Mouse (Mus musculus): ENCODE measurements around the gene Herc2. TPM values are rescaled to one million over a fixed set of nuclear protein-coding genes. Genes with fewer than 3 reads are reported as not detected.

Herc2 gene
- polyA plus RNA-seq, 1 experiment from 2014 or later = 30.1 TPM

DNA sequence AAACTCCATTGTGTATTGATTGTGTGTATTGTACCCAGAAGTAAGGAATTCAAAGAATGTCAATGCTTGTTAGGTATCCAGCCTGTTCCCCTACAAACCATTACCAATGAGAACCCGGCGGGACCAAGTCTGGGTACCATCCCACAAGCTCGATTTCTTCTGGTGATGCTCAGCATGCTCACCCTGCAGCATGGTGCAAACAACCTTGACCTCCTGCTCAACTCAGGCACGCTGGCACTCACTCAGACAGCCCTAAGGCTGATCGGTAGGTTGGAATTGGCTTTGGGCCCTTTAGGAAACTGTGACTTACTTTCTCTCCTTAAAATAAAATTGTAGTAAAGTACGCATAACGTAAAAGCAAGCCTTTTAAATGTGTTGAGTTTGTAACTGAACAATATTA lies 88.7 kb downstream of the Herc2 start:
- no peaks in the 10 kb centered on the region for H3K27me3 ChIP-seq (ENCODE audit: control insufficient read depth, insufficient read depth, low read length)
- no peak overlapping the region for H3K9ac ChIP-seq (ENCODE audit: low read length)
- H3K36me3 ChIP-seq (ENCODE audit: control insufficient read depth, insufficient read depth, low read length) = peaks cover under 1% of the 10 kb centered on the region; the same call in 1 of the 2 replicates
- H3K4me1 ChIP-seq (replicated peaks; ENCODE audit: control insufficient read depth, insufficient read depth, low read length) = no peaks in the 10 kb centered on the region
- no peak overlapping the region for H3K4me2 ChIP-seq (ENCODE audit: low read depth, low read length, severe bottlenecking)
- DNase-seq (ENCODE audit: low spot score) (no peak), ATAC-seq (replicated peaks; ENCODE audit: low FRiP score) (no peak)
- no peaks in the 10 kb centered on the region for H3K9me3 ChIP-seq (ENCODE audit: control insufficient read depth, low read length)
- WGBS = 91% methylated on average over 7 of the region's 7 CpGs
- H3K4me3 ChIP-seq (ENCODE audit: low read depth, low read length) = no peak overlapping the region
- no peak overlapping the region for H3K27ac ChIP-seq (ENCODE audit: low read depth, low read length)

DNA sequence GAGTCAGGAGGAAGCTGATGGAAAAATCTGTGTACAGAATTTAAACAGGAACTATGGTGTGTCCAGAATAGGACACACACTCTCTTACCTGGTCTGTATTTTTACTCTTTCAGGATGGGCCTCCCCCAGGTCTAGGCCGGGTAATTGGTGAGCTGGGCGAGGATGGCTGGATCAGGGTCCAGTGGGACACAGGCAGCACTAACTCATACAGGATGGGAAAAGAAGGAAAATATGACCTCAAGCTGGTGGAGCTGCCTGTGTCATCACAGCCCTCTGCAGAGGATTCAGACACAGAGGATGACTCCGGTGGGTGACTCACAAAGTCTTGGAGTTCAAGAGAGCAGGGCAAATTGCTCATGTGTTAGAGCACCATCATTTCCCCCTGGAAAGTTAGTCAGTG lies 96.4 kb downstream of the Herc2 start:
- 87% methylated on average over 3 of the region's 3 CpGs for WGBS
- no peaks in the 10 kb centered on the region for H3K9me3 ChIP-seq (ENCODE audit: control insufficient read depth, low read length)
- no peak for DNase-seq (ENCODE audit: low spot score)

DNA sequence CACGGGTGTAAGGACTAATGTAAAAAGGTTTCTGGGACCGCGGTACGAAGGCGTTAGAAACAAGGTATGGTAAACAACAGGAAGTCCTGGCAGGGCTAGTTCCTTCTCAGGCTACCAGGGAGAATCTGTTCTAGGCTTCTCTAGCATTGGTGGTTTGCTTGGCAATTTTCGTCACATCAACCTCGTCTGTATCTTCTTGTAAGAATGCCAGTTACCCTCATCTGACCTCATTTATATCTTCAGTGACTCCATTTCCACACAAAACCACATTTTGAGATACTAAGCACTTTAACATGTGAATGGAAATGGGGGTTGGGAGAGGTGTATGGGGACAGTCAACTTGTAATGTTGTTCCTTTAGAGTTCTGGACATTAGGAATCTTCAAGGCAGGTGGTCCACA lies 98.9 kb downstream of the Herc2 start:
- Histone ChIP-seq H3K27me3 (ENCODE audit: control insufficient read depth, insufficient read depth, low read length) (no peaks in the 10 kb centered on the region), H3K36me3 (ENCODE audit: control insufficient read depth, insufficient read depth, low read length) (peaks cover 10% of the 10 kb centered on the region; the same call in 1 of the 2 replicates), H3K27ac (ENCODE audit: low read depth, low read length) (no peak overlapping the region), H3K4me1 (replicated peaks; ENCODE audit: control insufficient read depth, insufficient read depth, low read length) (no peaks in the 10 kb centered on the region), H3K9me3 (ENCODE audit: control insufficient read depth, low read length) (no peaks in the 10 kb centered on the region), H3K9ac (ENCODE audit: low read length) (no peak overlapping the region), H3K4me2 (ENCODE audit: low read depth, low read length, severe bottlenecking) (no peak overlapping the region), H3K4me3 (ENCODE audit: low read depth, low read length) (no peak overlapping the region)
- WGBS = 96% methylated on average over 7 of the region's 7 CpGs
- ATAC-seq (replicated peaks; ENCODE audit: low FRiP score) = no peak
- DNase-seq (ENCODE audit: low spot score) = no peak

More for the DNA sequence above, 96.4 kb downstream of the Herc2 start:
- peaks cover 7% of the 10 kb centered on the region; the same call in 1 of the 2 replicates for H3K36me3 ChIP-seq (ENCODE audit: control insufficient read depth, insufficient read depth, low read length)
- H3K27me3 ChIP-seq (ENCODE audit: control insufficient read depth, insufficient read depth, low read length) = no peaks in the 10 kb centered on the region
- H3K4me2 ChIP-seq (ENCODE audit: low read depth, low read length, severe bottlenecking) = no peak overlapping the region
- H3K4me3 ChIP-seq (ENCODE audit: low read depth, low read length) = no peak overlapping the region
- no peak overlapping the region for H3K27ac ChIP-seq (ENCODE audit: low read depth, low read length)
- H3K9ac ChIP-seq (ENCODE audit: low read length) = no peak overlapping the region
- H3K4me1 ChIP-seq (replicated peaks; ENCODE audit: control insufficient read depth, insufficient read depth, low read length) = no peaks in the 10 kb centered on the region
- ATAC-seq (replicated peaks; ENCODE audit: low FRiP score) = no peak

- H3K4me2 ChIP-seq (ENCODE audit: low read depth, low read length, severe bottlenecking) = no peak overlapping the region
- no peaks in the 10 kb centered on the region for H3K4me1 ChIP-seq (replicated peaks; ENCODE audit: control insufficient read depth, insufficient read depth, low read length)
- H3K4me3 ChIP-seq (ENCODE audit: low read depth, low read length) = no peak overlapping the region
- H3K36me3 ChIP-seq (ENCODE audit: control insufficient read depth, insufficient read depth, low read length) = peaks cover 10% of the 10 kb centered on the region; the same call in 1 of the 2 replicates
- WGBS = 95% methylated on average over 16 of the region's 16 CpGs
- no peaks in the 10 kb centered on the region for H3K27me3 ChIP-seq (ENCODE audit: control insufficient read depth, insufficient read depth, low read length)
- ATAC-seq (replicated peaks; ENCODE audit: low FRiP score) (no peak), DNase-seq (ENCODE audit: low spot score) (no peak)
- no peaks in the 10 kb centered on the region for H3K9me3 ChIP-seq (ENCODE audit: control insufficient read depth, low read length)
- H3K27ac ChIP-seq (ENCODE audit: low read depth, low read length) = no peak overlapping the region
- H3K9ac ChIP-seq (ENCODE audit: low read length) = no peak overlapping the region
Observed at GRCm38 (mm10) chr7:56151885-56152676, 102.1 kb downstream of the Herc2 start.

- ATAC-seq (replicated peaks; ENCODE audit: low FRiP score) (no peak), DNase-seq (ENCODE audit: low spot score) (no peak)
- Histone ChIP-seq H3K4me3 (ENCODE audit: low read depth, low read length) (no peak overlapping the region), H3K9ac (ENCODE audit: low read length) (no peak overlapping the region), H3K36me3 (ENCODE audit: control insufficient read depth, insufficient read depth, low read length) (peaks cover 10% of the 10 kb centered on the region; the same call in 1 of the 2 replicates), H3K4me1 (replicated peaks; ENCODE audit: control insufficient read depth, insufficient read depth, low read length) (no peaks in the 10 kb centered on the region), H3K4me2 (ENCODE audit: low read depth, low read length, severe bottlenecking) (no peak overlapping the region), H3K9me3 (ENCODE audit: control insufficient read depth, low read length) (no peaks in the 10 kb centered on the region), H3K27me3 (ENCODE audit: control insufficient read depth, insufficient read depth, low read length) (no peaks in the 10 kb centered on the region), H3K27ac (ENCODE audit: low read depth, low read length) (no peak overlapping the region)
- 92% methylated on average over 9 of the region's 9 CpGs for WGBS
Observed at GRCm38 (mm10) chr7:56153161-56153560, 103.2 kb downstream of the Herc2 start.

DNA sequence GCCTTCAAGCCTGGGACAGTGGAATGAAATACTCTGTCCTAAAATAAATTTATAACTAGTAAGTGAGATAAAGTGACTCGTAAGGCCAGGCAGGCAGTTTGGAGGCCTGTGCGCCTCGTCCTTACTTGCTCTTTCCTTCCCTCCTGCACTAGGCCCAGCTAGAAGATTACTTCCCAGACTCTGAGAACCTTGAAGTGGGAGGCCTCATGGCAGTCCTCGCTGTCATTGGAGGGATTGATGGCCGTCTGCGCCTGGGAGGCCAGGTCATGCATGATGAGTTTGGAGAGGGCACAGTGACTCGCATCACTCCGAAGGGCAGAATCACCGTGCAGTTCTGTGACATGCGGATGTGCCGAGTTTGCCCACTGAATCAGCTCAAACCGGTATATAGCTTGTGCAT lies 103.6 kb downstream of the Herc2 start:
- H3K27ac ChIP-seq (ENCODE audit: low read depth, low read length) = no peak overlapping the region
- peaks cover 10% of the 10 kb centered on the region; the same call in 1 of the 2 replicates for H3K36me3 ChIP-seq (ENCODE audit: control insufficient read depth, insufficient read depth, low read length)
- WGBS = 92% methylated on average over 12 of the region's 12 CpGs
- no peak for ATAC-seq (replicated peaks; ENCODE audit: low FRiP score)
- H3K4me2 ChIP-seq (ENCODE audit: low read depth, low read length, severe bottlenecking) = no peak overlapping the region
- no peaks in the 10 kb centered on the region for H3K4me1 ChIP-seq (replicated peaks; ENCODE audit: control insufficient read depth, insufficient read depth, low read length)
- H3K4me3 ChIP-seq (ENCODE audit: low read depth, low read length) = no peak overlapping the region
- H3K27me3 ChIP-seq (ENCODE audit: control insufficient read depth, insufficient read depth, low read length) = no peaks in the 10 kb centered on the region
- no peaks in the 10 kb centered on the region for H3K9me3 ChIP-seq (ENCODE audit: control insufficient read depth, low read length)
- H3K9ac ChIP-seq (ENCODE audit: low read length) = no peak overlapping the region
- DNase-seq (ENCODE audit: low spot score) = no peak

- DNase-seq (ENCODE audit: low spot score) = no peak
- Histone ChIP-seq H3K4me1 (replicated peaks; ENCODE audit: control insufficient read depth, insufficient read depth, low read length) (no peaks in the 10 kb centered on the region), H3K9ac (ENCODE audit: low read length) (no peak overlapping the region), H3K36me3 (ENCODE audit: control insufficient read depth, insufficient read depth, low read length) (peaks cover 2% of the 10 kb centered on the region; the same call in 1 of the 2 replicates), H3K27ac (ENCODE audit: low read depth, low read length) (no peak overlapping the region), H3K9me3 (ENCODE audit: control insufficient read depth, low read length) (no peaks in the 10 kb centered on the region), H3K4me3 (ENCODE audit: low read depth, low read length) (no peak overlapping the region), H3K4me2 (ENCODE audit: low read depth, low read length, severe bottlenecking) (no peak overlapping the region), H3K27me3 (ENCODE audit: control insufficient read depth, insufficient read depth, low read length) (no peaks in the 10 kb centered on the region)
- WGBS = 92% methylated on average over 4 of the region's 4 CpGs
- no peak for ATAC-seq (replicated peaks; ENCODE audit: low FRiP score)
Observed at GRCm38 (mm10) chr7:56163316-56163715, 113.3 kb downstream of the Herc2 start.

- H3K4me2 ChIP-seq (ENCODE audit: low read depth, low read length, severe bottlenecking) = no peak overlapping the region
- H3K36me3 ChIP-seq (ENCODE audit: control insufficient read depth, insufficient read depth, low read length) = no peaks in the 10 kb centered on the region; the same call in 1 of the 2 replicates
- no peaks in the 10 kb centered on the region for H3K9me3 ChIP-seq (ENCODE audit: control insufficient read depth, low read length)
- ATAC-seq (replicated peaks; ENCODE audit: low FRiP score) (no peak), DNase-seq (ENCODE audit: low spot score) (no peak)
- no peak overlapping the region for H3K4me3 ChIP-seq (ENCODE audit: low read depth, low read length)
- H3K27ac ChIP-seq (ENCODE audit: low read depth, low read length) = no peak overlapping the region
- 69% methylated on average over 7 of the region's 7 CpGs for WGBS
- no peaks in the 10 kb centered on the region for H3K4me1 ChIP-seq (replicated peaks; ENCODE audit: control insufficient read depth, insufficient read depth, low read length)
- H3K27me3 ChIP-seq (ENCODE audit: control insufficient read depth, insufficient read depth, low read length) = no peaks in the 10 kb centered on the region
- no peak overlapping the region for H3K9ac ChIP-seq (ENCODE audit: low read length)
Observed at GRCm38 (mm10) chr7:56168713-56169112, 118.7 kb downstream of the Herc2 start.

DNA sequence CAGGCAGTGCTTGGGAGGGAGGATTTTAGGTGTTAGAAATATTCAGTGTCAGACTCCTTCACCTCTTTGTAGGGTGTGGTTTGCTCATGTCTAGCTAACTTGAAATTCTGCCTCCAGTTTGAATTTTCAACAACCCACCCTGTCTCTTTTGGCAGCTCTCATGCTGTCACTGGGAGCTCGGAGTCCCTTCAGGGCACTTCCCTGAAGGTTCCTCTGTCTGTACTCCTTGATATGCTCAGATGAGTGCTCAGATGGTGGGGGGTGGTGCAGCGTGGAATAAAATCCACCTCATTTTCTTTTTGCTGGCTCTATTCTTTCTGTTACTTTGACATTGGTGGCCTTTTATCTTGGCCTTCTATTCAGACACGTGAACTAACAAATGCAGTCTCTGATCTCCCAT lies 127.4 kb downstream of the Herc2 start:
- ATAC-seq (replicated peaks; ENCODE audit: low FRiP score) (no peak), DNase-seq (ENCODE audit: low spot score) (no peak)
- H3K9ac ChIP-seq (ENCODE audit: low read length) = no peak overlapping the region
- 74% methylated on average over 3 of the region's 3 CpGs for WGBS
- H3K27me3 ChIP-seq (ENCODE audit: control insufficient read depth, insufficient read depth, low read length) = no peaks in the 10 kb centered on the region
- H3K9me3 ChIP-seq (ENCODE audit: control insufficient read depth, low read length) = no peaks in the 10 kb centered on the region
- H3K4me2 ChIP-seq (ENCODE audit: low read depth, low read length, severe bottlenecking) = no peak overlapping the region
- H3K36me3 ChIP-seq (ENCODE audit: control insufficient read depth, insufficient read depth, low read length) = no peaks in the 10 kb centered on the region
- H3K27ac ChIP-seq (ENCODE audit: low read depth, low read length) = no peak overlapping the region
- no peak overlapping the region for H3K4me3 ChIP-seq (ENCODE audit: low read depth, low read length)
- no peaks in the 10 kb centered on the region for H3K4me1 ChIP-seq (replicated peaks; ENCODE audit: control insufficient read depth, insufficient read depth, low read length)

Measured in forebrain, embryonic 11.5 days (tissue).